Mouse (Mus musculus) kidney, adult 9 months (tissue): ENCODE measurements around the gene Grin2a.

ENCODE experiments used
- DNase-seq: peaks from one replicate; pipeline ENCODE4 v3.0.0; 2022

Gene Grin2a

DNA sequence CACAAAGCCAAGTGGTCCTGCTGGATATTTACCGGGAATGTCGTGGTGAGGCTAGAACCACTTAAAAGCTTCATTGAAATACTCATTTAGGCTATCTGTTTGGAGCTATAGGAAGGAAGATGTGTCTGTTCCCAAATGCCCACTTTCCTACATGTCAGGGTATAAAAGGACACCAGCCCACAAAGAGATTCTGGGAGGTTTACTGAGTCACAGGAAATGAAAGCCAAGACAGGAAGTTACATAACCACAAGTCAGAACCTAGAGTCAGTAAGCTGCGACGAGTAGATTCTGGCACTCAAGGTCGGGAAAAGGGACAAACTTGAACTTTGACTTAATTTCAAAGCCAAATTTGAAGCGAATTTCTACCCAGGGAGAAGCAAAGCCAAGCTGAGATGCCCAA is 30.9 kb downstream of the Grin2a start:
- no peak for DNase-seq

GRCm38 (mm10) chr16:9962482-9962881 is 32.9 kb downstream of the Grin2a start:
- DNase-seq: no peak

DNA sequence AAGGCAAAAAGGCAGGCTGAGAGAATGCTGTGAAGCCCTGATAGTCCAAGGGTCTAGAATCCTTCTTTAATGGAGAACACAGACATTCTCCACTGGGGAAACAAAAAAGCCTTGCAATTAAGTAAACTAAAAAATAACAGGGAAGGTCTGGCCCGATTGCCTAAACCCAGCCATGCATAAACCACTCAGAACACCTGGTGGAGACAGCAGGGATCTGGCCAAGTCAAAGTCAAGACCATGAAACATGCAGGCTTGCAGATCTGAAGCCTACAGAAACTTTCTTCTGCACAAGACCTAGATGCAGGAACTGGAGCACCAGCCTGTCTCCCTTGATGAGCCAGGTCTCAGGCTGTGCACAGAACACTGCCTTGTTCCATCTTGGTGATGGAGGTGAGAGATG is 36.0 kb downstream of the Grin2a start:
- no peak for DNase-seq

DNA sequence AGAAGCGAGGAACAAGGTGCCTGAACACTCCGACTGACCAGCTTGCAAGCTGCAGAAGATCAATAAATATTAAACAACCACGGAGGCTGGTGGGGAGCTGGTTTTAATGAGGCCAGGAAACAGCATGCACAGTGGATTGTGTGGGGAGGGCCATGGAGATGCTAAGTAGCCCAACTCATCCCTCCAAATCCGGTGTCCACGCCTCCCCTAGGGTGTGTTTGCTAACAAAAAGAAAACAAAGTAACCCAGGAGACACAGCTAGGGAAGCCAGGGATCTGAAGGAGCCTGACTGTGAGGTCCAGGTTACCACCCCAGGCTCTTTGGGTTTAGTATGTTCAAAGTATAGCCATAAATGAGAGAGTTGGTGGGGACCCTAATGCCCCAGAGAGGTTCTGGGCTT is 41.1 kb downstream of the Grin2a start:
- DNase-seq: no peak

DNA sequence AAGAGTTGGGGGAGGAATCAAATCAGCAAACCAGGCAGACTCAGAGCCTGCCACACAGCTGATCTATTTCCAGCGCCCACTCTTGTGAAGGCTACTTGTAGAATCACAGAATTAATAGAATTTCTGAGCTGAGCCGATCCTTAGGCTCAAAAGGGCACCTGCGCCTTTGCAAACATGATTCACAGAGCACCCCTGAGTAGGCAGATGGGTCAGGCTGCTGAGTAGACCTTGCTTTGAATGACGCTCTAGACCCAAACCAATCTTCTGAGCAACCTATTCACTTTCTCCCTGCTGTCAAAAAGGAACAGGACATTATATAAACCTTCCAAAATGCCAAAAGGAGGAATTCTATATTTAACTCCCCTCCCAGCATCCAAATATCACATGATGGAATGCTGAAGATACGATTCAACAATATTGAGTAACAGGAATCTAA is 41.9 kb downstream of the Grin2a start:
- DNase-seq: no peak

GRCm38 (mm10) chr16:9949250-9949649 is 46.1 kb downstream of the Grin2a start:
- no peak for DNase-seq

DNA sequence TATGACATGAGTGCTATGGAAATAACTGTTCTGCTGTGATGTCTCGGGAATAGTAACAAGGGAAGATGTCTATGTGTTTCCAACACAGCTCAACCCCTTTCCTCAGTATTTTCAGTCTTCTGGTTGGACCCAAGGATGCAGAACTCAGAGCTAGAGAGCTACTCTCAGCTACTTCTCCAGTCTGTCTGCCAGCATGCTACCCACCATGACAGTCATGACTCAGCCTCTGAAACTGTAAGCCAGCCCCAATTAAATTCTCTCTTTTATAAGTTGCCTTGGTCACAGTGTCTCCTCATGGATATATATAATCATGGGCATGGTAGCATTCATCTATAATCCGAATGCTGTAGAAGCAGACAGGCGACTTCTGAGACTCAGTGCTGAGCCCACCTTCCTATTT is 47.9 kb downstream of the Grin2a start:
- DNase-seq: no peak

GRCm38 (mm10) chr16:9944836-9945235 is 50.5 kb downstream of the Grin2a start:
- peak; percentile 66 for DNase-seq

DNA sequence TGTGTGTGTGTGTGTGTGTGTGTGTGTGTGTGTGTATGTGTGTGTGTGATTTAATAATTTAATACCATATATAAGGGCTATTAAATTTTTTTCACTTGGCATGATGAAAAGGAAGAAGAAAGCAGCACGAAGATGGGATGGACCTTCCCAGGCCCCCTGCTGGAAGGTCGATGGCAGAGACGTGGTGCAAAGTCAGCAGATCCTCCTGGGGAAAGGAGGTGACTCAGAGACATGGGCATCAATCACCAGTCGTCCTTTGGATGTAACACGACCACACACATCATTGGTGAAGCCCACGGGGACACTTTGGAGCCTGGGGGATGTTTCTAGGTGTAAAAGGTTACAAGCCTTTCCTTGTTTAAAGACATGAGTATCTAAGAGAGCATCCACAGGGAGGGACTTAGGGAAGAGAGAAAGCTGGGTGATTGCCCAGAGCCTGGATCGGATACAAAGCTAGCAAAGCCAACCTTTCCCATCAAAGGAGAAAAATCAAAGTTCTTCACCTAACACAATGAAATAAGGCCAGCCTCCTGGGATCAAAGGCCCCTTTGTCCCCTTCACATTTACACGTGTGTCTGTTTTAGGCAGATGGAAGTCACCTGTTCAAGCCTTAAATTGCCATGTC is 53.9 kb downstream of the Grin2a start:
- DNase-seq: no peak

GRCm38 (mm10) chr16:9940716-9941115 is 54.6 kb downstream of the Grin2a start:
- no peak for DNase-seq

GRCm38 (mm10) chr16:9910672-9911071 is 84.7 kb downstream of the Grin2a start:
- no peak for DNase-seq

DNA sequence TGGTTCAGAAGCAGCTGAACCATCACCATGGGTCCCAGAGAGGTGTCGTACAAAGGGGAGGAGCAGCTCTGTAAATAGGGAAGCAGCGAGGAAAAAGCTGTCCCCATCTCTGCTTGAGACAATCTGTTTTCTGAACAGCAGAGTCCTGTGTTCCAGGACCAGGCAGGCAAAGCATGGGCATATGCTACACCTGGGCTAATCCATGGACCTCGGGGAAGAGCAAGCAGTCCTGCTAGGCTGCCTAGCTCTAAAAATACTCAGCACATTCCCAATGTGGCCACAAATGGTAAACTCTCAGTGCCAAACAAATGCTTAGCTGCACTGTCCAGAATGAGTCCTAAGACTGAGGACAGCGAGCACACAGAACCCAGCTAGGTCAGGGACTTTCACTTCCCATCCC is 86.1 kb downstream of the Grin2a start:
- no peak for DNase-seq

DNA sequence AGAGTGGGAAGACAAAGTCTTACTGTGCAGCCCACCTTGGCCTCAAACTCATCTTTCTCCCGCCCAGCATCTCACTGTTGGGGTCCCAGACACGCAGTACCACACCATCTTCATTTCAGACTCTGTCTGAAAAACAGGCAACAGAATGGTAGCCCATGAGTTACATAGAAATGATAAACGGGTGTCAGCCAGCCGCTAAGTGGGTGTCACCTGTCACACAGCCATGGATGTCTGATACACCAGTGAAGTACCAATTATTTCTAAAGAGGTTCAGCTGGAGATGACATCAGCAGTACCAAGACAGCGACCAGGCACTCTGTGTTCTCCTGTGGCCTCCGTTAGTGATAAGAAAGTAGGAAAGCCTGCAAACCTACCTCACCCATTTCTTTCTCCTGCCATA is 90.9 kb downstream of the Grin2a start:
- DNase-seq: no peak

GRCm38 (mm10) chr16:9902680-9903463 is 92.5 kb downstream of the Grin2a start:
- no peak for DNase-seq

DNA sequence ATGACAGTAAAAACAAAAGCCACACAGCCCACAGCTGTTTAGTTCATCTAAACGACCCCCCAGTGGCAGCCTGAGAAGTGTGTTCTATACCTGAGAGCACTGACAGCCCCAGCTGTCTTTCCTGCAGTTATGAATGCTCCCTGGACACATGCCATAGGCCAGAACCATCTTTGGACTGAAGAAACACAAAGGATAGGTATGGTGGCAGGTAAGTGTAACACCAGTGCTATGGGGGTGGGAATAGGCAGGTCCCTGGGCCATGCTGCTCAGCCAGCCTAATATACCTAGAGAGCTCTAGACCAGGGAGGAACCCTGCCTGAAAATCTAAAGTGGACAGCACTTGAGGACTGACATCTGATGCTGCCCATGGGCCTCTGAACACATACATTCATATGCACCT is 93.9 kb downstream of the Grin2a start:
- no peak for DNase-seq

DNA sequence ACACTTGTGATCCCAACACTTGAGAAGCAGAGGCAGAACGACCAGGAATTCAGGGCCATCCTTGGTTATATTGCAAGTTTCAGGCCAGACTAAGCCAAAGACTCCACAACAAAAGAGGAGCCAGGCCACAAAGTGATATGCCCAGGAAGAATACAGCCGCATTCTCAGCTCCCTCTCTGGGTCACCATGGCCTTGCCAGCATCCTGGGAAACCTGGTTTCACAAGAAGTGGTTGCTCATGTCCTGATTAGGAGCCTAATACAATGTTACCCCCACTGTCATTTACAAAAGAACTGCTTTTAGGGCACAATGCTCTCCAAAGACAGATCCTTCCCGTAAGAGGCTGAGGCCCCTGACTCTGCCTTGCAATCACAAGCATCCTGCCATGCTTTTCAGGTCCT is 94.4 kb downstream of the Grin2a start:
- DNase-seq: no peak

- no peak for DNase-seq
These were observed 95.2 kb downstream of the Grin2a start for GRCm38 (mm10) chr16:9900196-9900595.

- no peak for DNase-seq
These were observed 96.2 kb downstream of the Grin2a start for GRCm38 (mm10) chr16:9899176-9899575.

GRCm38 (mm10) chr16:9895581-9895980 is 99.8 kb downstream of the Grin2a start:
- no peak for DNase-seq

DNA sequence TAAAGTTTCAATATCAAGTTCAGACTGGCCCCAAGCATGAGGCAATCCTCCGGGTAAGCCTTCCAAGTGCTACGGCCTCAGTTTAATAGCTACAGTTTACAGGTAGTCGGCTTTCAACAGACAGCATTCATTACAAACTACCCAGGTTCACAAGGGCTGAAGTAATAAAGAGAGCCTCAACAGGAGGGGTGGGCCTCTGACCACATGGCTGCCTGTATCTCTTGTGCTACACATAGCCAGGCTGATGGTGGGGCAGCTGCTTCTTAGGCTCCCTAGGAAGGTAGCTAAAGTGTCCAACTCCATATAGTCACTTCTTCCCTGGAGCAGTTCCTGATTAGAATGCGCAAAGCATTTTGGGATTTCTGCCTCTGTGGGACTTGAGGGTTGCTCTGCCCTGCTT is 109.2 kb downstream of the Grin2a start:
- DNase-seq: no peak

GRCm38 (mm10) chr16:9884141-9884540 is 111.2 kb downstream of the Grin2a start:
- DNase-seq: no peak

- DNase-seq: no peak
These were observed 112.9 kb downstream of the Grin2a start for GRCm38 (mm10) chr16:9882420-9882819.

GRCm38 (mm10) chr16:9873001-9873400 is 122.4 kb downstream of the Grin2a start:
- DNase-seq: no peak

DNA sequence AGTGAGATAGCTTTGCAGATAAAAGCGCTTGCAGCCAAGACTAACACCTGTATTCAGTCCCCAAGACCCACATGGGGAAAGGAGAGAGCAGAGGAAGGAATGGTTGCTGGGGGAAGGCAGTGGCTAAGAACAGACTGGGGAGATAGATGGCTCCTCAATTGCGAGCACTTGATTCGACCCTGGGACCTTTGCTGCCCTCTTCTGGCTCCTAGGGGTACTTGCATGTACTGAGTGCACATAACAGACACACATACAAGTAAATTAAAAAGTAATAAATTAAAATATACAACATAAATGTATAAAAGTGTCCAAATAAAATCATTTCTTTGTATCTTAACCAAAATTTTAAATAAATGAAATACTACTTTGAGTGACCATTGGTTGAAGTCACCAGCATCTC is 129.7 kb downstream of the Grin2a start:
- no peak for DNase-seq

- no peak for DNase-seq
These were observed 130.3 kb downstream of the Grin2a start for GRCm38 (mm10) chr16:9865039-9865438.
